Mouse (Mus musculus) heart, adult 2 months (tissue): Measurements from ENCODE around the gene Tas2r102.

Source experiments
- CTCF ChIP-seq: fragments of 200-600 bp; IDR thresholded peaks from 2 replicates; pipeline ENCODE4 v1.8.1; 2022; ENCODE audit warnings: antibody characterized with exemption, mild to moderate bottlenecking, moderate library complexity
- EP300 ChIP-seq: fragments of 200-500 bp; IDR thresholded peaks from 2 replicates; pipeline ENCODE4 v1.6.1; 2011; ENCODE audit warnings: low read depth, low read length, control low read depth; ENCODE audit not compliant: insufficient read depth
- POLR2A ChIP-seq: fragments of 200-500 bp; IDR thresholded peaks from 2 replicates; pipeline ENCODE4 v1.6.1; 2011; ENCODE audit warnings: mild to moderate bottlenecking, low read depth, low read length, control low read depth; ENCODE audit not compliant: insufficient read depth

- TF ChIP-seq CTCF (no peak), POLR2A (no peak), EP300 (no peak)
Measured at GRCm38 (mm10) chr6:132802518-132802917, 40.6 kb downstream of the Tas2r102 start, which contains the start of gene Tas2r117.
